Mouse (Mus musculus): ENCODE data around the gene Zmynd8.
"Not testable (repeated sequence)": the region's sequence is repeated elsewhere in the genome, so short reads cannot be mapped to it uniquely, and the experiment has no call there.

Gene Zmynd8

GRCm38 (mm10) chr2:165808179-165808975 lies 90.4 kb downstream of the Zmynd8 start:
- no peak for DNase-seq (ENCODE audit: low read depth)

GRCm38 (mm10) chr2:165800174-165800573 lies 98.6 kb downstream of the Zmynd8 start:
- DNase-seq (ENCODE audit: low read depth) = not testable (repeated sequence)

- DNase-seq (ENCODE audit: low read depth) = no peak
Measured at GRCm38 (mm10) chr2:165797876-165798275, 100.9 kb downstream of the Zmynd8 start.

- DNase-seq (ENCODE audit: low read depth) = peak; percentile 50
Measured at GRCm38 (mm10) chr2:165793283-165793638, 105.6 kb downstream of the Zmynd8 start.

GRCm38 (mm10) chr2:165792431-165793282 lies 106.2 kb downstream of the Zmynd8 start:
- DNase-seq (ENCODE audit: low read depth) = peak; percentile 40

- peak; percentile 64 for DNase-seq (ENCODE audit: low read depth)
Measured at GRCm38 (mm10) chr2:165791657-165792056, 107.2 kb downstream of the Zmynd8 start.

GRCm38 (mm10) chr2:165791026-165791425 lies 107.8 kb downstream of the Zmynd8 start:
- DNase-seq (ENCODE audit: low read depth) = no peak

GRCm38 (mm10) chr2:165789667-165790066 lies 109.1 kb downstream of the Zmynd8 start:
- DNase-seq (ENCODE audit: low read depth) = no peak

- no peak for DNase-seq (ENCODE audit: low read depth)
Measured at GRCm38 (mm10) chr2:165788796-165789195, 110.0 kb downstream of the Zmynd8 start.

GRCm38 (mm10) chr2:165788005-165788404 lies 110.8 kb downstream of the Zmynd8 start:
- DNase-seq (ENCODE audit: low read depth) = no peak

GRCm38 (mm10) chr2:165786467-165786866 lies 112.3 kb downstream of the Zmynd8 start:
- DNase-seq (ENCODE audit: low read depth) = no peak

- no peak for DNase-seq (ENCODE audit: low read depth)
Measured at GRCm38 (mm10) chr2:165785312-165786036, 113.3 kb downstream of the Zmynd8 start.

- DNase-seq (ENCODE audit: low read depth) = peak; percentile 74
Measured at GRCm38 (mm10) chr2:165782324-165782723, 116.5 kb downstream of the Zmynd8 start.

GRCm38 (mm10) chr2:165778927-165779326 lies 119.9 kb downstream of the Zmynd8 start:
- peak; percentile 65 for DNase-seq (ENCODE audit: low read depth)

GRCm38 (mm10) chr2:165769375-165769948 lies 129.4 kb downstream of the Zmynd8 start:
- DNase-seq (ENCODE audit: low read depth) = no peak

- DNase-seq (ENCODE audit: low read depth) = no peak
Measured at GRCm38 (mm10) chr2:165768805-165769358, 129.9 kb downstream of the Zmynd8 start.

GRCm38 (mm10) chr2:165759421-165759985 lies 139.3 kb downstream of the Zmynd8 start:
- DNase-seq (ENCODE audit: low read depth) = no peak

GRCm38 (mm10) chr2:165758534-165758933 lies 140.3 kb downstream of the Zmynd8 start:
- no peak for DNase-seq (ENCODE audit: low read depth)

GRCm38 (mm10) chr2:165757799-165758198 lies 141.0 kb downstream of the Zmynd8 start:
- no peak for DNase-seq (ENCODE audit: low read depth)

- DNase-seq (ENCODE audit: low read depth) = no peak
Measured at GRCm38 (mm10) chr2:165752704-165753103, 146.1 kb downstream of the Zmynd8 start.

GRCm38 (mm10) chr2:165751068-165751467 lies 147.7 kb downstream of the Zmynd8 start:
- DNase-seq (ENCODE audit: low read depth) = no peak
